Mouse (Mus musculus): Measurements from ENCODE around the gene Rps6ka4.

DNA sequence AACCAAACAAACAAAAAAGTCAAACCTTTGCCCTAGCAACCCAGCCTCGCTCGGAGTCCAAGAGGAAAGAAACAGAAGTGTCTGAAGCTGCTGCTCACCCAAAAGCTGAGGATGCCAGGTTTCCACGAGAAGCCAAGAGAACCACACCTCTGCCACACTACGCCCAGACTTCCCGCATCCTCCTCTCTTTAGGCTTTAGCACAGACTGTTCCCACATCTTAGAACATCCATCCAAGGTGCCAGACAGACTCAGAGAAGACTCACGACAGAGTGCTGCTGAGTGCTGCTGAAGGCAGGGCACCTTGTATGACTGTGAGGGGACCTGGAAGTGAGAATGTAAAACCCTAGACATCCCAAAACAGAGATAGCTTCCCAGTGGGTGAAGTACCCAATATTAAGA lies 35.4 kb upstream of the Rps6ka4 start:
- TF ChIP-seq CTCF (IDR thresholded peaks at IDR 0.05; ENCODE audit: control insufficient read depth, insufficient read depth, insufficient replicate concordance, low read depth, low read length) (no peak), POLR2A (IDR thresholded peaks at IDR 0.05; ENCODE audit: control insufficient read depth, low read depth, low read length) (no peak)

All from testis, adult 2 months (tissue).